Comparison of ENCODE assay signal across 9 mouse cellular contexts in the genomic region with DNA sequence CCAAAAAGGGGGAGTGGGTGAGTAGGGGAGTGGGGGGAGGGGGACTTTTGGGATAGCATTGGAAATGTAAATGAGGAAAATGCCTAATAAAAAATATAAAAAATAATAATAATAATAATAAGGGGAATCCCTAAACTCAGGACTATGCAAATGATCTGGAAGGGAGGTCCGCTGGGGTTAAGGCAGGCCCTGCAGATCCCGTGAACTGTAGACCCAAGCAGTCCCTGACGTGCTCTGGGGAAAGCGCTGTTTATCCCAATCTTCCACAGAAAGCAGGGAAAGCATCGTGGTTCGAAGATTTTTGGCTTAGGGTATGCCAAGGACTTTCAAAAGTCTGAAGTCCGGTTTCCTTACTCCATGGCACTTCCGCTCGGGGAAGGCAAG. TPM values are rescaled to one million over a fixed set of nuclear protein-coding genes. Genes with fewer than 3 reads are reported as not detected.
DNase-seq lines count a peak whose midpoint lies in the region; ATAC-seq lines count a peak whose summit lies in the region.
"Had no signal": no experiment of that assay in that cellular context is flagged by ENCODE, and none has a peak within 500 bp of the region (broad histone marks: within the 10 kb centered on the region; RNA-seq: fewer than 3 reads in every experiment).

No protein-coding gene starts in this region.

- peak overlapping the region; percentile 89 for H3K27ac ChIP-seq in kidney, embryonic 15.5 days
- H3K27ac ChIP-seq in embryonic facial prominence, embryonic 13.5 days, result peak overlapping the region; percentile 80
- 0 out of 2 replicates have a peak overlapping the region, but pooled peaks have one; percentile 33 for H3K27ac ChIP-seq in hindbrain, embryonic 16.5 days (ENCODE audit: low read depth, low read length)
- peak overlapping the region; percentile 40; the same call in 1 of the 2 replicates for H3K27ac ChIP-seq in midbrain, embryonic 15.5 days

- peak overlapping the region; percentile 79 for H3K4me2 ChIP-seq in kidney, embryonic 15.5 days
- peak overlapping the region; percentile 81 for H3K4me2 ChIP-seq in embryonic facial prominence, embryonic 13.5 days
- peak overlapping the region; percentile 86 for H3K4me2 ChIP-seq in hindbrain, embryonic 16.5 days (ENCODE audit: low read length)
- peak overlapping the region; percentile 71 for H3K4me2 ChIP-seq in midbrain, embryonic 15.5 days

- H3K4me1 ChIP-seq in kidney, embryonic 15.5 days, result peaks cover 4% of the 10 kb centered on the region
- peaks cover 6% of the 10 kb centered on the region for H3K4me1 ChIP-seq in embryonic facial prominence, embryonic 13.5 days
- peaks cover 4% of the 10 kb centered on the region for H3K4me1 ChIP-seq in hindbrain, embryonic 16.5 days (ENCODE audit: control insufficient read depth, insufficient read depth, low read depth, low read length)
- peaks cover 6% of the 10 kb centered on the region; the same call in 1 of the 2 replicates for H3K4me1 ChIP-seq in midbrain, embryonic 15.5 days

- peak overlapping the region; percentile 35; the same call in 1 of the 2 replicates for H3K9ac ChIP-seq in kidney, embryonic 15.5 days
- H3K9ac ChIP-seq in embryonic facial prominence, embryonic 13.5 days, result peak overlapping the region; percentile 83; the same call in 1 of the 2 replicates
- peak overlapping the region; percentile 62 for H3K9ac ChIP-seq in hindbrain, embryonic 16.5 days (ENCODE audit: low read depth, low read length)
- H3K9ac ChIP-seq in midbrain, embryonic 15.5 days, result peak overlapping the region; percentile 15; the same call in 1 of the 2 replicates

- WGBS in kidney, embryonic 15.5 days, result 2% methylated on average over 9 of the region's 9 CpGs
- 3% methylated on average over 9 of the region's 9 CpGs for WGBS in embryonic facial prominence, embryonic 13.5 days
- WGBS in hindbrain, embryonic 16.5 days, result 4% methylated on average over 9 of the region's 9 CpGs
- 4% methylated on average over 9 of the region's 9 CpGs for WGBS in midbrain, embryonic 15.5 days

- H3K9me3 ChIP-seq in kidney, embryonic 15.5 days (replicated peaks), result peaks cover 21% of the 10 kb centered on the region
- H3K9me3 ChIP-seq in embryonic facial prominence, embryonic 13.5 days, result peaks cover 29% of the 10 kb centered on the region
- H3K9me3 ChIP-seq in hindbrain, embryonic 16.5 days (ENCODE audit: control insufficient read depth, low read length), result peaks cover 19% of the 10 kb centered on the region
- peaks cover 19% of the 10 kb centered on the region for H3K9me3 ChIP-seq in midbrain, embryonic 15.5 days

- DNase-seq in kidney, adult 8-10 months, result no peak
- no peak for DNase-seq in right cerebral cortex, adult 2 months (ENCODE audit: low spot score in 2 of 2)
- DNase-seq in natural killer cell, adult 2 months (ENCODE audit: low spot score in 2 of 2), result no peak
- DNase-seq in layer of hippocampus, adult 11-12 months (ENCODE audit: low spot score), result no peak
- DNase-seq: spleen, adult 18-20 months had no signal

- H3K27me3 ChIP-seq in kidney, embryonic 15.5 days, result no peaks in the 10 kb centered on the region
- H3K27me3 ChIP-seq in embryonic facial prominence, embryonic 13.5 days, result no peaks in the 10 kb centered on the region
- H3K27me3 ChIP-seq in hindbrain, embryonic 16.5 days (replicated peaks; ENCODE audit: control insufficient read depth, insufficient read depth, low read length), result no peaks in the 10 kb centered on the region
- no peaks in the 10 kb centered on the region for H3K27me3 ChIP-seq in midbrain, embryonic 15.5 days (replicated peaks)

- peak overlapping the region; percentile 74 for H3K4me3 ChIP-seq in kidney, embryonic 15.5 days (replicated peaks)
- H3K4me3 ChIP-seq in embryonic facial prominence, embryonic 13.5 days, result peak overlapping the region; percentile 74
- peak overlapping the region; percentile 73 for H3K4me3 ChIP-seq in hindbrain, embryonic 16.5 days (ENCODE audit: low read length)
- peak overlapping the region; percentile 73 for H3K4me3 ChIP-seq in midbrain, embryonic 15.5 days

- H3K36me3 ChIP-seq in kidney, embryonic 15.5 days, result peaks cover 30% of the 10 kb centered on the region
- H3K36me3 ChIP-seq in embryonic facial prominence, embryonic 13.5 days, result peaks cover 33% of the 10 kb centered on the region
- H3K36me3 ChIP-seq in hindbrain, embryonic 16.5 days (ENCODE audit: control insufficient read depth, insufficient read depth, low read length), result peaks cover 21% of the 10 kb centered on the region
- peaks cover 20% of the 10 kb centered on the region for H3K36me3 ChIP-seq in midbrain, embryonic 15.5 days (replicated peaks)

- no peak for ATAC-seq in kidney, embryonic 15.5 days (replicated peaks; ENCODE audit: low FRiP score)
- ATAC-seq in embryonic facial prominence, embryonic 13.5 days (ENCODE audit: insufficient number of reproducible peaks, insufficient read depth, low FRiP score, low TSS enrichment, low read depth), result peak; percentile 59
- ATAC-seq in hindbrain, embryonic 16.5 days, result peak; percentile 78
- ATAC-seq in midbrain, embryonic 15.5 days (replicated peaks), result peak; percentile 83

RNA-seq across cellular contexts. Expression of a gene that starts 0.3 kb away (rescaled TPM):
- 6.3 and 6.9 TPM in 2 replicates for polyA plus RNA-seq in kidney, embryonic 15.5 days (2015; fragmentation: Nextera tagmentation; extraction: Ambion mirVana)
- 10.1 and 12.4 TPM in 2 replicates for polyA plus RNA-seq in embryonic facial prominence, embryonic 13.5 days (2015; fragmentation: Nextera tagmentation; extraction: Ambion mirVana)
- 9.6 and 10.3 TPM in 2 replicates for polyA plus RNA-seq in hindbrain, embryonic 16.5 days (2015; fragmentation: Nextera tagmentation; extraction: Ambion mirVana)
- 11.3 TPM in 2 replicates for polyA plus RNA-seq in midbrain, embryonic 15.5 days (2015; fragmentation: Nextera tagmentation; extraction: Ambion mirVana)

RNA-seq across cellular contexts. Expression of a gene that starts 22.2 kb away (rescaled TPM):
- 17.9 and 18.3 TPM in 2 replicates for polyA plus RNA-seq in kidney, embryonic 15.5 days (2015; fragmentation: Nextera tagmentation; extraction: Ambion mirVana)
- polyA plus RNA-seq in embryonic facial prominence, embryonic 13.5 days (2015; fragmentation: Nextera tagmentation; extraction: Ambion mirVana), result 18.8 and 21.9 TPM in 2 replicates
- polyA plus RNA-seq in hindbrain, embryonic 16.5 days (2015; fragmentation: Nextera tagmentation; extraction: Ambion mirVana), result 23.6 and 25.0 TPM in 2 replicates
- polyA plus RNA-seq in midbrain, embryonic 15.5 days (2015; fragmentation: Nextera tagmentation; extraction: Ambion mirVana), result 26.1 and 26.3 TPM in 2 replicates

RNA-seq across cellular contexts. Expression of a gene that starts 30.0 kb away (rescaled TPM):
- polyA plus RNA-seq in kidney, embryonic 15.5 days (2015; fragmentation: Nextera tagmentation; extraction: Ambion mirVana), result 21.1 and 23.3 TPM in 2 replicates
- 23.8 and 25.4 TPM in 2 replicates for polyA plus RNA-seq in embryonic facial prominence, embryonic 13.5 days (2015; fragmentation: Nextera tagmentation; extraction: Ambion mirVana)
- 32.1 and 37.8 TPM in 2 replicates for polyA plus RNA-seq in hindbrain, embryonic 16.5 days (2015; fragmentation: Nextera tagmentation; extraction: Ambion mirVana)
- polyA plus RNA-seq in midbrain, embryonic 15.5 days (2015; fragmentation: Nextera tagmentation; extraction: Ambion mirVana), result 40.1 and 44.1 TPM in 2 replicates

RNA-seq across cellular contexts. Expression of a gene that starts 58.7 kb away (rescaled TPM):
- polyA plus RNA-seq in kidney, embryonic 15.5 days (2015; fragmentation: Nextera tagmentation; extraction: Ambion mirVana), result not detected in 2 replicates
- polyA plus RNA-seq in embryonic facial prominence, embryonic 13.5 days (2015; fragmentation: Nextera tagmentation; extraction: Ambion mirVana), result not detected in 2 replicates
- polyA plus RNA-seq in hindbrain, embryonic 16.5 days (2015; fragmentation: Nextera tagmentation; extraction: Ambion mirVana), result not detected in 2 replicates
- 0.01 TPM in 1 of 2 replicates, not detected in the other for polyA plus RNA-seq in midbrain, embryonic 15.5 days (2015; fragmentation: Nextera tagmentation; extraction: Ambion mirVana)

Comparison
In these comparisons a context has a peak if more than half of its experiments do, and no peak if none do; other contexts are left out.
1. H3K27ac ChIP-seq: peak in every context shown above with its lines; median percentile 89 in kidney, embryonic 15.5 days; 80 in embryonic facial prominence, embryonic 13.5 days; 40 in midbrain, embryonic 15.5 days; 33 in hindbrain, embryonic 16.5 days.
2. H3K9ac ChIP-seq: peak in every context shown above with its lines; median percentile 83 in embryonic facial prominence, embryonic 13.5 days; 62 in hindbrain, embryonic 16.5 days; 35 in kidney, embryonic 15.5 days; 15 in midbrain, embryonic 15.5 days.